Mouse (Mus musculus) ES-E14 (cell line): Measurements from ENCODE around the gene Them5.

Experiments used
- MAFK ChIP-seq: IDR thresholded peaks from 2 replicates; pipeline ENCODE4 v1.6.1; 2014; ENCODE audit warnings: mild to moderate bottlenecking, low read depth, low read length, inconsistent platforms; ENCODE audit not compliant: insufficient read depth
- ZC3H11A ChIP-seq: IDR thresholded peaks from 2 replicates; pipeline ENCODE4 v1.6.1; 2012; ENCODE audit warnings: low read depth, mild to moderate bottlenecking, inconsistent platforms, low read length, borderline replicate concordance
- ZNF384 ChIP-seq: IDR thresholded peaks from 2 replicates; pipeline ENCODE4 v1.6.1; 2012; ENCODE audit warnings: low read depth, low read length, inconsistent platforms

- TF ChIP-seq MAFK (no peak), ZNF384 (no peak), ZC3H11A (no peak)
These were observed 3.4 kb upstream of the Them5 start for GRCm38 (mm10) chr3:94338522-94338921.
